Mouse (Mus musculus) cerebellum, adult 9-10 months (tissue): ENCODE data around the gene Gm42791.

Source experiments
- DNase-seq: peaks from one replicate; pipeline ENCODE4 v3.0.0; 2022

Gm42791 gene

DNA sequence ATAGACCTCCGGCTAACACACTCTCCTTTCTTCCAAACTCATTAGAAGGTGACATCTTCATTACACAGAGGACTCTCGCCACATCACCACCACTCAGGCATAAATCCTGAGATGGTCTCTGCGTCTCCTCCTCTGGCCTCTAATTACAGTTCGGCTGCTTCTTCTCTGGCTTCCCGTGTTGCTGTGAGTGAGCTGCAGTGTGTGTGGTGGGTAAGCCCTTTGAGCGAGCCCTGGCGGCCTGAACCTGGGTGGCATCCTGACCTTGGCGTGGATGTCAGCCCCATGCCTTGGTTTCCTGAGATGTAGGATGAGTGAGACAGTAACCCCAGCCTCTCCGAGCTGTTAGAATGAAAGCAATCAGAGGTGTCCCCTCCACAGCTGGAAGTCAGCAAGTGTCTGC lies 46.4 kb downstream of the Gm42791 start:
- no peak for DNase-seq

DNA sequence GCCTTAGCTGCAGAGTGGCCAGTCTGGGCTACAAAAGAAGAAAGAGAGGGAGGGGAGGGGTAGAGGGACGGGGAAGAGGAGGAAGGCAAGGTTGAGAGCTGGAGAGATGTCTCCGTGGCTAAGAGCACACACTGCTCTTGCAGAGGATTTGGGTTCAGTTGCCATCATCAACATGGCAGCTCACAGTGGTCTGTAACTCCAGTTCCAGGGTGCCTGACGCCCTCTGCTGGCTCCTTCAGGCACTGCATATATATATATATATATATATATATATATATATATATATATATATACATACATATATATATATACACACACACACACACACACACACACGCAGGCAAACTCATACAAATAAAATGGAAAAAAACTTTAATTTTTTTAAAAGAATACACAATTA lies 47.5 kb downstream of the Gm42791 start:
- DNase-seq: no peak

DNA sequence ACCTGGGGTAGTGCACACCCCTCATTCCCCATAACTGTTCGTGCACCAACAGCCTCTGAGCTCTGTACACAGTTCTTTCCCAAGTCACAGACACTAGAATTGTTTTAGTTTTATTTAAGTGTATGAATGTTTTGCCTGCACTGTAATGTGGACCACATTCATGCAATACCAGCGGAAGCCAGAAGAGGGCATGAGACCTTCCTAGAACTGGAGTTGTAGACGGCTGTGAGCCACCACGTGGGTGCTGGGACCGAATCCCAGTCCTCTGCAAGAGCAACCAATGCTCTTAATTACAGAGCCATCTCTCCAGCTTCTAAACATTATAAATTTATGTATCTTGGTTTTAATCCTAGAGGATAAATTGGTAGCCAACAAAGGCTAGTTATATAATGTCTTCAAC lies 48.2 kb downstream of the Gm42791 start:
- no peak for DNase-seq

DNA sequence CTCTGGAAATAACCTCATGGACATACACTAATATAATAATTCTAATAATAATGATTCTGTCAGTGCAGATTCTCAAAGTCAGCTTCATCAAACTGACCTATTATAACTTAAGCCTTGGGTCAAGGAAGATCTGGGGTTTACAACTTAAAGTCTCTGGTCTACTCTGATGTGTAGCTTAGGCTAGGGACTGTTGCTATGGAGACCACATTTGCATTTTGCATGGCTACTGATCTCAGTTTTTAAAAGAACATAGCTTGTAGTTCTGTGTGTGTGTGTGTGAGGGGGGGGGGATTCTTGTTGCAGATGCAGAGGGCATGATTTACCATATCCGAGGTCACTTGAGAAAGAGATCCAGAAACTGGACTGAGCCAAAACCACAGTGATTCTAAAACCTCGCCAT lies 49.2 kb downstream of the Gm42791 start:
- no peak for DNase-seq

DNA sequence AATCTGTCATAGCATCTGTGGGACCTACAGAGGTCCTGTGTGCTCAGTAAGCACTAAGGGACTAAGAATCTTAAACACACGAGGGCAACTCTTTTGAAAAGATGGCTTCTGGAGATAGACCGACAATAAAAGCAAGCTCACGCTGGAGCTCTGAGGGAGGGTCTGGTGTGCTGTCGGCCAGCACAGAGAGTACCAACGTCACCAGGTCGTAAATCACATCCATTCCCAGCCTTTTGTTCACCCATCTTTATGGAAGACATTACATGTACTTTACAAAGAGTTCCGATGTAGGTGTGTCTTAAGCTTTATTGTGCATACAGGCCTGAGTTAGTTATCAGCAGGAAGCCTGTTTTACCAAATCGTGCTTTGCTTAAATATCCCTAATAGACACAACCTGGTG lies 50.9 kb downstream of the Gm42791 start:
- no peak for DNase-seq

DNA sequence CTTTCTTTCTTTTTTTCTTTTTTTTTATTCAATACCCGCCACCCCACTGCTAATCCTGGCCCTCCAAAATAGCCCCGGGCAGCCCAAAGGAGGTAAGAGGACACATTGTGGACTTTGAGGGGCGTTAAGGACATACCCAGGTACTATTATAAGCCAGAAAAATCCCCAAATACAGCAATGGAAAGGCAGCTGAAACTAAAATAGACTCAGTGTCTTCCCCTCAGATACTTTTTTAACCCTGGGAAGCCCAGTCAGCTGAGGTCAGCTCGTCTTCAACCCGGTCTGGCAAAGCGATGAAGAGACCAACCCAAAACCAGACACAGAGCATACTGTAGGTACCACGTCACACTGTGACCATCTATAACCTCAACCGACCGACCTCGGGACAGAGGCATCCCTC lies 51.5 kb downstream of the Gm42791 start:
- no peak for DNase-seq

DNA sequence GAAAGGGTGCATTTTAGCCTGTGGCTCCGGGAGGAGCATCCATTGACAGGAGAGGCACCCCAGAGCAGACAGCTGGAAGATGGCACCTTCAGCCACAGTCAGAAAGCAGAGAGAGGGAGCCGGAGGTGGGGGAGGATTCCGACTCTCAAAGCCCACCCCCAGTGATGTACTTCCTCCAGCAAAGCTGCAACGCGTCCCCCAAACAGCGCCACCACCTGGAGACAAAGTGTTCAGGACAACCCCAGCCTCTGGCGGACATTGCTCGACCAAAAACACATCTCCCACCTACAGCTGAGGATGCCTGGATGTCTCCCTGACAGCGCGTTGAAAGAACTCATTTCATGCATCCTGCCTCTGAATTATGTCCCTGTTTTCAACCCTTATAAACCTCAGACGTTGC lies 52.0 kb downstream of the Gm42791 start:
- no peak for DNase-seq

DNA sequence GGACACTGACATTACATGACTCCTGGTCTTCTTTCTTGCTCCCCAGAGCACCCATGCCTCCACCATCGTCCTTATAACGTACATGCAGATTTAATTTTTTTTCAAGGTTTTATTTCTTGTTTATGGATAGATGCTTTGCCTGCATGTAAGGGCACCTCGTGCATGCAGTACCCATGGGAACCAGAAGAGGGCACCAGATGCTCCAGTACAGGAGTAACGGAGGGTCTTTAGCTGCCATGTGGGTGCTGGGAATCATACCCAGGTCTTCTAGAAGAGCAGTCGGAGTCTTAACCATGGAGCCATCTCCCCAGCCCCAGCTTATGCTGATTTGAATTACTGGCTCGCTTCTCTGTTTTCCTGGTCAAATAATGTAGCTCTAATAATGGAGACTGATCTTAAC lies 52.6 kb downstream of the Gm42791 start:
- no peak for DNase-seq

DNA sequence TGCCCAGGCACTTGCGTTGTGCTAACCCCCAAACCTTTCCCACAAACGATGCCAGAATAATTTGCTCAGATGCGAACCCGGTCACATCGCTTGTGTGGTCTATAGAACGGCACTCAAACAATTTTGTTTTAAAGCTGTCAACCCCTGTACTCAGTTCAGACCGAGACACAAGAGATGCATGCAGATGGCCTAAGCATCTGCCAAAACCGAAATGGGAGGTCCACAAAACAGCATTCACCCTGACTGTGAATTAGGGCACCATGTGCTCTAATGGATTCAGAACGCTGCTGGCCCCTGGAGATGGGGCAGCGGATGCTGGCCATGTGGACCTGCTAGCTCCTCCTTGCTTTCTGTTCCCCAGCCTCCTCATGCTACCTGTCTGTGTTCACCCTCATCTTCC lies 53.1 kb downstream of the Gm42791 start:
- no peak for DNase-seq

DNA sequence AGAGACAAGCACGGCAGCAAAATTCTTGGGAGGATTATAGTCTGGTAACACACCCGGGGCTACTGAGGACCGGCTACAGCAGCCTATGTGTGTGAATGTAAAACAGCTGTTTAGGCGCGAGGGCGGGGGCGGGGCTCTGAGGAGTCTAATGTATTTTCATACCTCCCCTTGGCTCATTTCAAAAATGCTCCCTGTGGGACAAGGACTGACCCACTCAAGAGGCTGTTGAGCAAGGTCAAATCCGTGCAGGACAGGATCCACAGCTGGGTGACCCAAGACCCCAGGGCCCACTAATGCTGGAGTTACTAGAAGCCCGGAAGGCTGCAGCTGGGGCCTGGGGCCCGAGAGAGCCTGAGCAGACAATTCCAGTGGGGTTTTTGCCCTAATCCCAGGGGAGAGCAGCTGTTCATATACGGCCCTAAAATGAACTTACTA lies 55.0 kb downstream of the Gm42791 start:
- no peak for DNase-seq

DNA sequence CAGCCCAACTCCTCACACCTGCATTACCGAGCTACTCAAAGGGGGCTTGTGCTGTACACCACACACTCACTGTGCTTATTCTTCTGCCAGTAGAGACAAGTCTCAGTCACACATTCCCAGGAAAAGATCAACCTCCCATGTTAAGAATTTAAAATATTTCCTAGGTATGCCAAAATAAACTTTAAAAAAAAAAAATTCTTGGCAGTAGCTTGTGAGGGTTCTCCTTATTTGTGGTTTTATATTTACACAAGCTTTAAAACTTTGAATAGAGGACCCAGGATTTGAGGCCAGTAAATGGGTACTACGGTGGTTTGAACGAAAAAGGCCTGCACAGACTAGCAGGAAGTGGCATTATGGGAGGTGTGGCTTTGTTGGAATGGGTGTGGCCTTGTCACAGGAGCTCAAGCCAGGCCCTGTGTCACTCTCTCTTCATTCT lies 58.4 kb downstream of the Gm42791 start:
- no peak for DNase-seq

DNA sequence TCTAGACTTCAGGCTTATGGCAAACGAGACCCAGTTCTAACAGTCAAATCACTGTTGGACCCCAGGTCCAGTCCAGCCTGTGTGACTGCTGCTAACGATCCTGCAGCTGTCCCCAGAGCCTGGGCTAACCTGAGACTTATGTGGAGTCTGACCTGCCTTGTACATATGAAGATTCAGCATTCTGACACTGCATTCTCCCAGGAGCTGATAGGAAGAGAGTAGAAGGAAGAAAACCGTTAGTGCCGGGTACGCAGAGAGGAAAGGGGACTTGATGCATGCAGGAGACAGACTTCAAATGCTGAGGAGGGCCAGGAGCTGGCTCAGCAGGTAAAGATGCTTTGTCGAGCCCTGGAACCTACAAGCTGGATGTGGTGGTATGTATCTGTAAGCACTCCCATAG lies 59.1 kb downstream of the Gm42791 start:
- no peak for DNase-seq

DNA sequence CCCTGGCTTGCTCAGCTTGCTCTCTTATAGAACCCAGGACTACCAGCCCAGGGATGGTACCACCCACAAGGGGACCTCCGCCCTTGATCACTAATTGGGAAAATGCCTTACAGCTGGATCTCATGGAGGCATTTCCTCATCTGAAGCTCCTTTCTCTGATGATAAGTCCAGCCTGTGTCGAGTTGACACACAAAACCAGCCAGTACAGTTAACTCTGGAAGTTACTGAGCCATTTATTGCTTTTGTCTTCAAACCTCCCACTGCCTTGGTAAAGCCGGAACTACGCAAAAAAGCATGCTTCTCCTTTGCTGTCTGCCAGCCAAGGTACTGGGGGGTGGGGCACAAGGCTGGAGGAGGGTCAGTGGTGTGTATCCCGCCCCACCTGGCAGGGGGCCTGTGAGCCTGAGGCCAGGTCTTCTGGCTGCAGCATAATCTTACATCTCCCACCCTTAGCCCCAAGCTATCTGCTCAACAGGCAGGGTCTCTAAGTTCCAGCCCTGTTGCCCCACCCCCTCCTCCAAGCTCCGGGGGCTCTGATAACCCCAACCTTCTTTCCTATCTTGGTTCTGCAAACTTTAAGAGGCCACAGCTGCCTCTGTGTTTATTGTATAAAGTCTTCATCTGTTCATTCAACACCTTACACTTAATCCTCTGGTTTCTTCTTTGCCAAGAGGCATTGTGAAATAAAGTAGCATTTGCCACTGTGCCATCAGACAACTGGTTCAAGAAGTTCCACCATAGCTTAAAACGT lies 59.7 kb downstream of the Gm42791 start:
- no peak for DNase-seq

DNA sequence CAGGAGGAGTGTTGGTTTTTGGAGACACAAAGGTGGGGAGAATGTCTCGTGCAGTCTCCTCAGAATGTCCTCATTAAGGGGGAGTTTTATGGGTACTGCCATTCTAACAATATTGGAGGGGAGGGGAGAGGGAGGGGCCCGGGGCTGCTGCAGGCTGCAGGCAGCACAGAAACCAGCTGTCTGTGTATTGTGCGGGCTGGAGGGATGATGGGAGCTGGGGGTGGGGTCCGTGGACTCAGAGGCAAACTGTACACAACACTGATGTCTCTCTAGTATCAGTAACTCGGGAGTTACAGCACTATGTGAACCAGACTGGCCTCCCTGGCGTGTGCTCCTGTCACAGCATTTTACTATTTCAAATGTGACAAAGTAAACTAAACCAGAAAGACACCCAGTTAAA lies 60.5 kb downstream of the Gm42791 start:
- DNase-seq: no peak

DNA sequence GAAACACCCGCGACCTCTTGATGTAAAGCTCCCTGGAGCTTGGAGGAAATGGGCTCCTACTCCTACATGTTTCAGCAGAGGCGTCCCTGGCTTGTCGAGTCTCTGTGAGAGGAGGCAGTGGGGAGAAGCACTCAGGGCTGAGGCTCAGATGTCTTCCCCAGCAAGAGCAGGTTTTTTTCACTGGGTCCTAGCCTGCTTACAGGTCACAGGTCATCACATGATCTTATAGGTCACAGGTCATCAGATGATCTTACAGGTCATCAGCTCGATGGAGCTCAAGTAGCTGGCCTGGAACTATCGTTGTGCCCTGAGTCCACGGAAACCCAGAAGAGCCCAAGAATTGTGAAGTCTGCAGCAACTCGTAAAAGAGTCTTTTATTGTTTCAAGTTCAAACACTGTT lies 61.2 kb downstream of the Gm42791 start:
- DNase-seq: no peak

DNA sequence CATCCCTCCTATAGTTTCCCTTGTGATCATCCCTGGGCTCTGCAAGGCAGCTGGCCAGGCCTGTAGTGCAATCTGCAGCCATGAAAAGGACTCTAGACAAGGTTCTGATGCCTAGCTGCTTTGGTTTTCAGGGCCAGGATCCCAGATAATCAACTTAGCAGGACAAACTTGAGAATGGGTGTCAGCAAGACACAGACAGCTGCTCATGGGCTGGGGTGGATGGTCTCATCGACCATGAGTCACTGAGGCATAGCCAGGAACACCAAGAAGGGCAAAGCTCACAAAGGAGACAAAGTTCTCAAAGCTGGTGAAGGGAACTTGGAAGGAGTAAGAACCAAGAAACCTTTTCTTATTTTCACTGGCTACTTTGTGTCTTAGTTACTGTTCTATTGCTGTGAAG lies 63.6 kb downstream of the Gm42791 start:
- no peak for DNase-seq

DNA sequence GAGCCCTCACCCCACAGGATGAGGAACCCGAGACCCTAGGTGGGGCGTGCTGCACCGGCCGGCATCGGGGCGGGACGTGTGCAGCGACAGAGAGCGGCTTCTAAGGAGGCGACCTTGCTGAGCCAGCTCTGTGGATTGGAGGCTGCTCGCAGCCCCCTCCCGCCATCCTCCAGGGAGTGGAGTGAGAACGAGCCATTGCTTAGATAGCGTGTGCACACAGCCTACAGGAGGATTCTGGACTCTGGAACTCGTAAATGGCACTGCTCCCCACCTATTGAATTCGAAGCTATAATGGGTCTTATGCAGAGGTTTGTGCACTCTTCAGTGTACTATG lies 65.9 kb downstream of the Gm42791 start, which contains the start of gene Katnal1:
Gene Katnal1, minus strand, starts transcription at position 205 of the 334 bp plus-strand sequence.
- DNase-seq: no peak

DNA sequence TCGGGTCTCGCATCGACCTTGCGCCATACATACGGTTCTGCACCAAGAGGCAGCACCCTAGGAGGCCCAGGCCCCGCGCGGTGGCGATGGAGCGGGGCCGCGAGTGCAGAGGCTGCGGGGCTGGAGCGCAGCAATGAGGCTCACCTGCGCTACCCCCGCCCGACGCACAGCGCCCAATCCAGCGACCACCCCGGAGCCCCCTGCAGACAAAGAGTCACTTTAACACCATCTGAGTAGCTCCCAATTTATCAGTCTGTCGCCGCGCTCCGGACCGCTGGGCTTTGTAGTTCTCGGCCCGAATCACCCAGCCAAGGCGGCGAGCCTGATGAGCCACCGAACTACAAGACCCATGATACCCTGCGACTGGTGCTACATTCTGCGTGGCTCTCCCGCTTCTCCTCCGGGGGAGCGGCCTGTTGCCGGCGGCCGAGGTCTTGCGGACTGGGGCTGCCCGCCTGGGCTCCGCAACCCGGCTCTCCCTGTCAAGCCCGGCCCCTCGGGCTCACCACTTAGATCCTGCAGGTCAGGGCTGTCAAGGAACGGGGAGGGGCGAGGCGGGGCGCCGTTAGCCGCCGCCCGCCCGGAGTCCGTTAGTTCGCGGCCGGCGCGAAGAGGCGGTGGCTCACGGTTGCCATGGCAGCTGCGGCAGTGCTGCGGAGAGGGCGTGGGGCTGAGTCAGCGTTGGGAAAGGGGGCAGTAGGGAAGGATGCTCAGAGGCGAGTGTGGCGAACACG lies 66.4 kb downstream of the Gm42791 start:
- peak; percentile 96 for DNase-seq

DNA sequence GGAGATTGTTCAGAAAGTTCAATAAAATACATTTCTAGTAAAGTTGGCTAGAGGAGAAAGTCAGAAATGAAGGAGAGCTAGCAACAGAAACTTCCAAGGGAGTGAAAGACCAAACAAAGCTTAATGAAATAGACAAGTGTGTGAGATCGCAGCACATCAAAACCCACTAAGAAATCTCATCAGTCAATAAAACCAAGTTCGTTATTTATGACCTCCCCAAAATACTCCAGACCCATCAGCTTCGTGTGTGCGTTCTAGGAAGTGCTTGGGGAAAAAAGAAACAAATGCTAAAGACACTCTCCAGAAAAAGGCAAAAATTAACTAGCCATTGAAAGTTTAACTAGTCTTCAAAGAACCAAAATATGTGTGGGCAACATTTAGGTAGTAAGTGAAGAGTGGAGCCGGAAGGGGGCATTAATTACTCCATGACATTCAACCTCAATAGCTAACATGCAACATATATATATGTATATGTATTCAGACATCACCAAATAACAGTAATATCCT lies 67.2 kb downstream of the Gm42791 start:
- DNase-seq: no peak

DNA sequence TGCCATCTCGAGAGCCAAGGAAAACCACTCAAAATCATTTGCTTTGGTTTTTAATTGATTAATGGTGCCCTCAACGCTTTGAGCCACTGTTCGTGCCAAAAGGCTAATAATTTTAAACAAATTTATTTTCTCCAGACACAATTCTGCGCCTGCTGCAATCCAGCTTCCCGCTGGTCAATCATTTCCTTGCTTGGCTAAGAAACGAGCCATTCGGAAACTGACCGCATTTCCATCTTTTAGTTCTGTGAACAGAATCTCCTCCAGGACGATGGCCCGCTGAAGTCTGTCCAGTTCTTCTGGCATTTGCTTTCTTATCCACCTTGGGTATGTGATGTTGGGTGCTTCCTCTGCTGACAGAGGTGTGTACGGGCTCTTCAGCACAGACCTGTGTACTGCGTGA lies 70.4 kb downstream of the Gm42791 start:
- no peak for DNase-seq

DNA sequence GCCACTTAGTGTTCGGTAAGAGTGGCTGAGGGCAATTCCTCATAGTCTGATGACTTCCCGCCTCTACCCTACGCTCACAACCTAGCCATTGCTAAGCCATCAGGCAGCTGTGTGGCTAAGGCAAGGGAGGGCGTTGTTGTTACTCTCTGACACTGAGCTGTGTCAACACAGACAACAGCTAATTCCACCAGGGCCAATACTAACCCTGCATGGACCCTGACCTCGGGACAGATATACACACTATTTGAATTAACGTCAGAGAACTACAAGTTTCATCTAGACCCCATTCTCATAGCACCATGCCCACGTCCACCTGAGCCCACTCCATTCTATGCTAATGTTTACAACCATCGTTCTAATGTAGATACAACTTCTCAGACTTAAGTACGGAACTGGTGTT lies 70.9 kb downstream of the Gm42791 start:
- DNase-seq: no peak

DNA sequence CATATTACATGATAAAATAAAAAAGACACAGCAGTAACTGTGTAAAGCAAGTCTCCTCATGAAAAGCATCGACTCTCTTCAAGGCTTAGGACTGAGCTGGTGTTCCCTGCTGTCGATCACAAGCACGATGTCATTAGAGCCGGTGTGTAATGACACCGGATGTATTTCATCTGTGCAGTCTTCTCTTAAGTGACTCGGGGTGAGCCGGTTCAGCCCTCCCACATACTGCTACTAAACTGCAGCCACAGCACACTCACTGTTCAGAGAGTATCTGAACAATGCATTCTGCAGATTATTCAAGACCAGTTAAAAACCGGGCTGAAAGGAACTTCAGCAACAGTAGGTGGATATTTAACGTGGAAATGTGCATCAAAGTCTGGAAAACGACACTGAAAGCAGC lies 71.5 kb downstream of the Gm42791 start:
- DNase-seq: no peak

DNA sequence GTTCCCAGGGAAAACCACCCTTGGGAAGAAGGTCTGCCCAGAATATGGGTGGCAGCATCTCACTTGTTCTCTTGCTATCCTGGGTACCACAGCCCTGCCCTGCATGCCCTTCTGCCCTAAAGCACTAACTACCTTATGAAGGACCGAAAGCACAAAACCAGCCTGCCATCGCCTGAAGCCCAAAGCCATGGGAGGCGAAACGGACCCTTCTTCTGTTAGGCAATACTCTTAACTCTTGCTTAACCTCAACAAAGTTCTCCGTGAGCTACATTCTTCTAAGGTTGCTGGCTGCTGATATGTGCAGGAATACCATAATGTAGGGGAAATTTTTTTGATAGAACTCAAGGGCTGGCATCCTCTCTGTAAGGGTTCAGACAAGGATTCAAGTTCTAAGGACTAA lies 72.2 kb downstream of the Gm42791 start:
- no peak for DNase-seq

DNA sequence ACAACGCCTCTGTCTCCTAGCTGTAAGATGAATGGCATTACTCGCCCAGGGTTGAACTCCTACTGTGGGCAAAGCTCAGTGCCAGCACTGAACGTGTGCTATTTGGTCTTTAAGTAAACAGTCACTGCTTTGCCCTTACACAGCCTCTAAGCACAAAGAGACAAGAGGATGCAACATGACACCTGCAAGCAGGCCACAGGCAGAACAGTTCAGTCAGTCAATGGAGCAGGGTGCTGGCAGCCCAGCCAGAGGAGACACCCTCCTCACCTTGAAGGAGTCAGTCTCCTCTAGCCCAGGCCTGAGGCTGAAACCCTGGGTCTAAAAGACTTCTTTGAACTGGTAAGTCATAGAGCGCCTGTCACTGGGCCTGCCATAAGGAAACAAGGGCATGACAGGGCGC lies 76.9 kb downstream of the Gm42791 start:
- DNase-seq: no peak

DNA sequence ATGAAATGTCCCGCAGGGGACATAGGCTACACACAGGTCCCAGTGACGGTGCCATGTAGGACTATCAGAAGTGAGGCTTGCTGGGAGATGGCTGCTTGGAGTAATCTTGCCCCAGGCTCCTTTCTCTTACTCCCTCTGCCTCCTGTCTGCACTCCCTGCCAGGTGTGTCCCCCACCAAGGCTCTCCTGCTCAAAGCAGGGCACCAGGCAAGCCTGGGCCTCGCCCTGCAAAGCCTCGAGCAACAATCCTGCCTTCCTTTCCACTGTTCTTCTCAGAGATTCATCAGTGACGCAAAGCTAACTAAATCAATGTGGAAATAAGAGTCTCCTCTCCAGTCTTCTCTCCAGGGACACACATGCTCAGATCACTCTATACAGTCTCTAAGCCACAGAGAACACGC lies 78.2 kb downstream of the Gm42791 start:
- no peak for DNase-seq
